In the genomic region with DNA sequence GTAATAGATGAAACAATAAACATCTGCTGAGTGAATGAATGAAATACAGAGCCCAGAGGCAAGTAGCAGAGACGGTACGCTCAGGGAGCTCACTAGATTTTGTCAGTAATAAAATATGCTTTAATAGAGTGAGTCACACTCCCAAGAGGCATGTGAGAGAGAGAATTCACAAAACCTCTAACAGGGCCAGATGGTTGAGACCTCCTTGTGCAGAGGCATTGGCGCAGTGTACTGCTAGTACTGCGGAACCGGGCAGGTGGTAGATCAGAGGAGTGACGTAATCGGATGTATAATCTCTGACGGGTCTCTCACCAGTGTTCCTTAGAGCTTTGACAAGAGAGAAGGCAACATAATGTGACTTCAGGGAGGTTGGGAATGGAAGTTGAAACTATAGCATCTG, we compare ENCODE assay signal across 12 mouse cellular contexts.
DNase-seq lines count a peak whose midpoint lies in the region; ATAC-seq and TF ChIP-seq lines count a peak whose summit lies in the region.
"Had no signal": no experiment of that assay in that cellular context is flagged by ENCODE, and none has a peak within 500 bp of the region (broad histone marks: within the 10 kb centered on the region; RNA-seq: fewer than 3 reads in every experiment).

No protein-coding gene starts in this region.

- ATAC-seq in frontal cortex, adult (ENCODE audit: low TSS enrichment) = 0 out of 2 replicates have a peak, but pooled peaks have one; percentile 20
- ATAC-seq: liver, embryonic 12.5 days had no signal

- no peak for DNase-seq in frontal cortex, postnatal 14 days (ENCODE audit: low spot score in 2 of 2)
- peak; percentile 37 to 72 for DNase-seq in layer of hippocampus, adult 2 months (ENCODE audit: low spot score in 2 of 2)
- DNase-seq in layer of hippocampus, postnatal 25 days (ENCODE audit: extremely low spot score in 1 of 2, low spot score in 1 of 2) = no peak
- DNase-seq in brain, adult 2 months (ENCODE audit: low read depth, low spot score) = peak; percentile 89
- peak; percentile 54 to 58 for DNase-seq in layer of hippocampus, adult 8-10 months (ENCODE audit: low spot score in 2 of 2)
- no peak for DNase-seq in retina, postnatal 1 day
- DNase-seq in urinary bladder, adult 18-20 months (ENCODE audit: low spot score in 2 of 2) = no peak
- DNase-seq: kidney, adult 2 months; lung, postnatal 36 days; thymus, postnatal 25 days had no signal

- no peak for TF ChIP-seq CTCF in layer of hippocampus, adult 2 months (conservative IDR thresholded peaks at IDR 0.05)

- H3K27ac ChIP-seq in layer of hippocampus, adult 2 months = peak overlapping the region; percentile 34
- H3K27ac ChIP-seq: liver, embryonic 12.5 days had no signal

- no peak overlapping the region for H3K4me3 ChIP-seq in layer of hippocampus, adult 2 months
- H3K4me3 ChIP-seq: liver, embryonic 12.5 days had no signal

Comparison
In these comparisons a context has a peak if more than half of its experiments do, and no peak if none do; other contexts are left out.
1. DNase-seq: peak in layer of hippocampus, adult 2 months (2 of 2), brain, adult 2 months (single experiment) and layer of hippocampus, adult 8-10 months (2 of 2); none in frontal cortex, postnatal 14 days (0 of 2), layer of hippocampus, postnatal 25 days (0 of 2), retina, postnatal 1 day (single experiment) and urinary bladder, adult 18-20 months (0 of 2).